Mouse (Mus musculus) adrenal gland (tissue): ENCODE measurements at regions not wholly inside any gene's neighbourhood (a gene's known extent, or its start where the extent isn't known, plus 50 kb on each side); places are given as distances from the start of the nearest gene placed in this dataset.

ENCODE experiments used
- intact Hi-C: fragments of 180-260 bp; cut with DNase I; formaldehyde crosslinking; loops from one replicate; pipeline ENCODE4 v1.15.1; 2025

- intact Hi-C loops, result no loop called here
These were observed 406.4 kb downstream of the Med13l start for GRCm38 (mm10) chr5:118966901-118967300.

- intact Hi-C loops, result no loop called here
These were observed 407.2 kb downstream of the Med13l start for GRCm38 (mm10) chr5:118967718-118968117.

- intact Hi-C loops, result no loop called here
These were observed 414.7 kb downstream of the Med13l start for GRCm38 (mm10) chr5:118975147-118975546.

- intact Hi-C loops, result no loop called here
These were observed 418.6 kb downstream of the Med13l start for GRCm38 (mm10) chr5:118978921-118979630.

GRCm38 (mm10) chr5:118981046-118981445 lies 420.6 kb downstream of the Med13l start:
- intact Hi-C loops, result no loop called here

GRCm38 (mm10) chr5:118984251-118984650 lies 423.8 kb downstream of the Med13l start:
- intact Hi-C loops, result no loop called here

GRCm38 (mm10) chr5:118984797-118985408 lies 424.4 kb downstream of the Med13l start:
- intact Hi-C loops, result no loop called here

GRCm38 (mm10) chr5:118987376-118988000 lies 427.0 kb downstream of the Med13l start:
- intact Hi-C loops, result no loop called here

- intact Hi-C loops, result no loop called here
These were observed 438.6 kb downstream of the Med13l start for GRCm38 (mm10) chr5:118999124-118999523.

- intact Hi-C loops, result no loop called here
These were observed 445.5 kb downstream of the Med13l start for GRCm38 (mm10) chr5:119005825-119006471.

- intact Hi-C loops, result no loop called here
These were observed 449.6 kb downstream of the Med13l start for GRCm38 (mm10) chr5:119010048-119010447.

- intact Hi-C loops, result no loop called here
These were observed 454.7 kb downstream of the Med13l start for GRCm38 (mm10) chr5:119015181-119015580.

- intact Hi-C loops, result no loop called here
These were observed 455.3 kb downstream of the Med13l start for GRCm38 (mm10) chr5:119015606-119016255.

- intact Hi-C loops, result no loop called here
These were observed 455.9 kb downstream of the Med13l start for GRCm38 (mm10) chr5:119016420-119016819.

GRCm38 (mm10) chr5:119023947-119024346 lies 463.5 kb downstream of the Med13l start:
- intact Hi-C loops, result no loop called here

- intact Hi-C loops, result no loop called here
These were observed 471.6 kb downstream of the Med13l start for GRCm38 (mm10) chr5:119032051-119032450.

GRCm38 (mm10) chr5:119044548-119044947 lies 484.1 kb downstream of the Med13l start:
- intact Hi-C loops, result no loop called here

GRCm38 (mm10) chr5:119047581-119047980 lies 487.1 kb downstream of the Med13l start:
- intact Hi-C loops, result no loop called here

GRCm38 (mm10) chr5:119052354-119052996 lies 492.0 kb downstream of the Med13l start:
- intact Hi-C loops, result no loop called here

GRCm38 (mm10) chr5:119053738-119054137 lies 493.3 kb downstream of the Med13l start:
- intact Hi-C loops, result no loop called here

- intact Hi-C loops, result no loop called here
These were observed 493.9 kb downstream of the Med13l start for GRCm38 (mm10) chr5:119054393-119054792.
